Mouse (Mus musculus): ENCODE measurements around the gene Rbbp8nl. TPM values are rescaled to one million over a fixed set of nuclear protein-coding genes. Genes with fewer than 3 reads are reported as not detected.
"Not testable (repeated sequence)": the region's sequence is repeated elsewhere in the genome, so short reads cannot be mapped to it uniquely, and the experiment has no call there.

Gene Rbbp8nl
- total RNA-seq, 1 experiment from 2014 or later = not detected

GRCm38 (mm10) chr2:180260610-180261480, 28.8 kb downstream of the Rbbp8nl start:
- ATAC-seq (replicated peaks; ENCODE audit: insufficient number of reproducible peaks, low FRiP score, low TSS enrichment, poor library complexity, severe bottlenecking) = no peak

DNA sequence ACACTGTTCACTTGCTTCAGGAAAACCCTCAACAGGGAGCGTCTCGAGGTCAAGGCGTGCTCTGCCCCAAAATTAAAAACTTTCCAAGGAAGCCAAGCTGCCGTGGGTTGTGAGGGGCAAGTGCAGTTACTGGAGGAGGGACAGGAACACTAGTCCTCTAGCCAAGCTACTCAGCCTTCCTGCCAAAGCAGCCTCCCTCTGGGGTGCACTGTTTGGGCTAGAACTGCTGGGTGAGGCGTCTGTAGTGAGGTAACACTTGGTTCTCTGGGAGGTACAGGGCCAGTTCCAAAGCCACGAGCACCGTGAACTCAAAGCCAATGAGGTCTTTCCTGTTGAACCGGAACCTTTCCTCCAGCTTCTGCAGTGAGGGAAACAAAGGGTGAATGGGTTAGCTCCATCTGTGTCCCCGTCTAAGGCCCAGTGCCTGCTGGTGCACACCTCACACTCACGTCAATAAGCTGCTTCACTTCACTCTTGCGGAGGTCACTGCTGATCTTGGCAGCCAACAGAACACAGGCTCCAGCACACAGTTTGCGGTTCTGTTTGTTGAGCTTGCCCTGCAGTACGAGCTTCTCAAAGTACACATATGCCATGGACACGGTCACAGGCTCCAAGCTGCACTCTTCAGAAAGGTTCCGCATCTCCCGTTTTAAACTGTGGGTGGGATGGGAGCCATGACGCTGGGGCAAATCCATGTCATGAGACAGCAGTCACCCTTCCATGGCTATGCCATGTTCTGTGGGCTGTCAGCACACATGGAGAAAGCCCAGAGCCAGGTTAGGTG, 29.7 kb downstream of the Rbbp8nl start:
- not testable (repeated sequence) for ATAC-seq (replicated peaks; ENCODE audit: insufficient number of reproducible peaks, low FRiP score, low TSS enrichment, poor library complexity, severe bottlenecking)

GRCm38 (mm10) chr2:180258951-180259484, 30.7 kb downstream of the Rbbp8nl start:
- ATAC-seq (replicated peaks; ENCODE audit: insufficient number of reproducible peaks, low FRiP score, low TSS enrichment, poor library complexity, severe bottlenecking) = not testable (repeated sequence)

GRCm38 (mm10) chr2:180257963-180258865, 31.5 kb downstream of the Rbbp8nl start:
- no peak for ATAC-seq (replicated peaks; ENCODE audit: insufficient number of reproducible peaks, low FRiP score, low TSS enrichment, poor library complexity, severe bottlenecking)

DNA sequence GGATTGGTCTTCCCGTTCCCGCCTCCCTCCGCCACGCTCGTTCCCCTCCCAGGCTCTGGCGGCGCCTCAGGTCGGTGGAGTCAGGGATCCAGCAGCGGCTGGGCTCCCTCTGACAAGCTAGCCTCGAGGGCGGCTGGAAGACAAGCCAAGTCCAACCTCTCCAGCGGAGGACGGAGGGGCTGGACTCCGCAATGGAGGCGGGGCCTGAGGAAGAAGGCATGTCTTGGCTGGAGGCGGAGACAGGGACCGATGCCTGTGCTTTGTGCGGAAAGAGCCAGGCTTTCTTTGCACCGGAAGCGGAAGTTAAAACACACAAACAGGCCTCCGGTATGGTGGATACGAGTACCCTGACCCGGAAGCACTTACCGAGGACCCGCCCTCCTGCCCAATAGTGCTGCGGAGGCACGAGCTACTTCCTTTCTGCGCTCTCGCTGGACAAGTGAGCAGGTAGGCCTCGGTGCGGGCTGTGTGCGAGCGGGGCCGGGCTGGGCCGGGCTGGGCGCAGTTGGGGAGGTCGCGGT, 32.6 kb downstream of the Rbbp8nl start, which contains the start of gene Rps21:
Gene Rps21, plus strand, starts transcription at position 377 of the 521 bp plus-strand sequence.
- peak; percentile 95 for ATAC-seq (replicated peaks; ENCODE audit: insufficient number of reproducible peaks, low FRiP score, low TSS enrichment, poor library complexity, severe bottlenecking)

GRCm38 (mm10) chr2:180256296-180257000, 33.2 kb downstream of the Rbbp8nl start:
- peak; percentile 19 for ATAC-seq (replicated peaks; ENCODE audit: insufficient number of reproducible peaks, low FRiP score, low TSS enrichment, poor library complexity, severe bottlenecking)

DNA sequence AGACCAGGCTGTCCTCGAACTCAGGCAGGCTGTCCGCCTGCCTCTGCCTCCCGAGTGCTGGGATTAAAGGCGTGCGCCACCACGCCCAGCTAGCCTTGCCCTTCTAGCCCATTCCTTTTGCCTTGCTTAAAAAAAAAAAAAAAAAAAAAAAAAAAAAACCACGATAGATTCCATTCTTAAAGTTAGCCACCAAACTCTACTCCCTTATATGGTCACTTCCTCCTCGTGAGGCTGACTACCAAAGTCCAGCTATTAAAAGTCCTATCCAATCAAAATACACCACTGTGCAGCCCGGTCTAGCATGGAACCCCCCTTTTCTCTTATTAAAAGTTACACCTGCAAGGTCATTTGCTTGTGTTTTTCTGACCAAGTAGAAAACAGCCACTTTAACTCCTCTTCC, 34.0 kb downstream of the Rbbp8nl start:
- ATAC-seq (replicated peaks; ENCODE audit: insufficient number of reproducible peaks, low FRiP score, low TSS enrichment, poor library complexity, severe bottlenecking) = no peak

DNA sequence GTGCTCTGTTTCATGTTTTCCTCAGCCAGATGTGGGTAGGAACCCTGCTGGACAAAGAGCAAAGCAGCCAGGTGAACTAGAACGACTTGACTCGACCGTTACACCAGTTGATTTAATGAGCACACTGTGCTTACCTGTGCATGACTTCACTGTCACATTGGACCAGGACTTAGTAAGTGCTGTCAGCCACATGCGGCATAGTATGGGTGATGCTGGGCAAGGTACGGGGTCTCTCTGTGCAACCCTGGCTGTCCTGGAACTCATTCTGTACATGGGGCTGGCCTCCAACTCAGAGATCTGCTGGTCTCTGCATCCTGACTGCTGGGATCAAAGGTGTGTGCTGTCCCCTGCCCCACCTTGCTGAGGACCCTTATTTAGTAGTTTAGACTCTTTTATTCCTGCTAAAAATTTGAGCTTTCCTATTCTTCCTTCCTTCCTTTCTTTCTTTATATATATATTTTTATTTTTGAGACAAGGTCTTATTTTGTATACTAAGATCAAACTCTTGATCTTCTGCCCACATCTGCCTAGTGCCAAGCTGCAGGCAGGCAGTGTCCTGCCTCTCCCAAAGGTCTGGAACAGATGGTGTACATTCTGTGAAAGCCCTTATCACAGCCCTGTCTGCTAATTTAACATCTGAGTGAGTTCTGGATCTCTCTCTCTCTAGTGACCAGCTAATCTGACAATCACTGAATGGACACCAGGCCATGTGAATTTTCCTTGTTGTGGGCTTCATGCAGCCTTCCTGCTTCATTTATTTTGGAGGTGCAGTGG, 35.1 kb downstream of the Rbbp8nl start:
- no peak for ATAC-seq (replicated peaks; ENCODE audit: insufficient number of reproducible peaks, low FRiP score, low TSS enrichment, poor library complexity, severe bottlenecking)

- ATAC-seq (replicated peaks; ENCODE audit: insufficient number of reproducible peaks, low FRiP score, low TSS enrichment, poor library complexity, severe bottlenecking) = no peak
Measured at GRCm38 (mm10) chr2:180251838-180252237, 37.8 kb downstream of the Rbbp8nl start.

GRCm38 (mm10) chr2:180250930-180251611, 38.6 kb downstream of the Rbbp8nl start:
- peak; percentile 72 for ATAC-seq (replicated peaks; ENCODE audit: insufficient number of reproducible peaks, low FRiP score, low TSS enrichment, poor library complexity, severe bottlenecking)

GRCm38 (mm10) chr2:180248947-180249660, 40.6 kb downstream of the Rbbp8nl start:
- no peak for ATAC-seq (replicated peaks; ENCODE audit: insufficient number of reproducible peaks, low FRiP score, low TSS enrichment, poor library complexity, severe bottlenecking)

GRCm38 (mm10) chr2:180247916-180248315, 41.8 kb downstream of the Rbbp8nl start:
- ATAC-seq (replicated peaks; ENCODE audit: insufficient number of reproducible peaks, low FRiP score, low TSS enrichment, poor library complexity, severe bottlenecking) = no peak

DNA sequence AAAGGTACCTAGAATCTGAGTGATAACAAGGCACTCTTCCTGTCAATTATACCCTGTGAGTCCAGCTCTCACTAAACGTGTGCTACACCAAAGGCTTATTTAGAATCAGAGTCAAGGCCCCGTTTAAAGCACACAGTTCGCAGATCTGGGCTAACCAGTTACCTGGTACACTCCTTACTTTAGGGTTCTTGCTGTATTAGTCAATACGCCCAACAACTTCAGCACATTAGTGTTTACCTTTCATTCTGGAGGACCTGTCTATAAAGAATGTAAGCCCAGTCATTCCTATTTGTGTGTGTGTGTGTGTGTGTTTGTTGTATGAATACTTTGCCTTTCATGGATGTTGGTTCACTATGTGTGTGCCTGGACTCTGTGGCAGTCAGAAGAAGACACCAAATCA, 46.6 kb downstream of the Rbbp8nl start:
- no peak for ATAC-seq (replicated peaks; ENCODE audit: insufficient number of reproducible peaks, low FRiP score, low TSS enrichment, poor library complexity, severe bottlenecking)

DNA sequence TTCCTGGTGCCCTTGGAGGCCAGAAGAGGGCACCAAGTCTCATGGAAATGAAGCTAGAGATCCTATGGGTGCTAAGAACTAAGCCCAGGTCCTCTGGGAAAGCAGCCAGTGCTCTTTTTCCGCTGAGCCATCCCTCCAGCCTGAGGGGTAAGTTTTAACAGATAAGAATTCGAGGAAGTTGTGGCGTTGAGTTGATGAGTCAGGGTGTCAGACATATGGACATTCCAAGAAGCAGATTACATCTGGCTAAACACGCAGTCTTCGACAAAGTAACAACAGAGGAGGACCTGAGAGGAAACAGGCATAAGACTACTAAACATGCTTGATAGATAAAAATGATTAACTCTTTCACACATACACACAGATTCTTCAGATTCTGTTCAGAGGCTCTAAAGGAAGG, 51.1 kb downstream of the Rbbp8nl start:
- no peak for ATAC-seq (replicated peaks; ENCODE audit: insufficient number of reproducible peaks, low FRiP score, low TSS enrichment, poor library complexity, severe bottlenecking)

GRCm38 (mm10) chr2:180237601-180238345, 51.9 kb downstream of the Rbbp8nl start:
- no peak for ATAC-seq (replicated peaks; ENCODE audit: insufficient number of reproducible peaks, low FRiP score, low TSS enrichment, poor library complexity, severe bottlenecking)

Data from monocyte, adult 5-6 weeks (primary cell).